ENCODE assay signal across 8 mouse cellular contexts in genomic region chr14:20694185-20694883, GRCm38 (mm10). TPM values are rescaled to one million over a fixed set of nuclear protein-coding genes. Genes with fewer than 3 reads are reported as not detected.
DNase-seq lines count a peak whose midpoint lies in the region; ATAC-seq and TF ChIP-seq lines count a peak whose summit lies in the region.

No protein-coding gene starts in this region.

- peaks cover 47% of the 10 kb centered on the region for H3K36me3 ChIP-seq in kidney, embryonic 16.5 days (ENCODE audit: insufficient read depth, low read length)
- H3K36me3 ChIP-seq in forebrain, embryonic 16.5 days (ENCODE audit: control insufficient read depth, insufficient read depth), result peaks cover 25% of the 10 kb centered on the region
- H3K36me3 ChIP-seq in liver, adult 2 months (ENCODE audit: control insufficient read depth, insufficient read depth, low read length), result peaks cover 57% of the 10 kb centered on the region
- H3K36me3 ChIP-seq in splenic B cell, adult 2 months (ENCODE audit: control insufficient read depth, insufficient read depth, low read length, poor library complexity, severe bottlenecking), result peaks cover 14% of the 10 kb centered on the region

- peaks cover 44% of the 10 kb centered on the region for H3K4me1 ChIP-seq in kidney, embryonic 16.5 days (ENCODE audit: insufficient read depth, low read length)
- H3K4me1 ChIP-seq in forebrain, embryonic 16.5 days (replicated peaks; ENCODE audit: control insufficient read depth, insufficient read depth, low read length), result peaks cover 41% of the 10 kb centered on the region
- no peaks in the 10 kb centered on the region; the same call in 1 of the 2 replicates for H3K4me1 ChIP-seq in liver, adult 2 months (ENCODE audit: control insufficient read depth, insufficient read depth, low read length)

- peak overlapping the region; percentile 72 for H3K4me2 ChIP-seq in kidney, embryonic 16.5 days (replicated peaks; ENCODE audit: low read depth, low read length)
- H3K4me2 ChIP-seq in forebrain, embryonic 16.5 days (ENCODE audit: low read length), result peak overlapping the region; percentile 81

- H3K9me3 ChIP-seq in kidney, embryonic 16.5 days (ENCODE audit: low read length), result no peaks in the 10 kb centered on the region
- H3K9me3 ChIP-seq in forebrain, embryonic 16.5 days (ENCODE audit: control insufficient read depth, low read length), result no peaks in the 10 kb centered on the region

- no peaks in the 10 kb centered on the region for H3K27me3 ChIP-seq in kidney, embryonic 16.5 days (ENCODE audit: insufficient read depth, low read length)
- H3K27me3 ChIP-seq in forebrain, embryonic 16.5 days (replicated peaks; ENCODE audit: control insufficient read depth, insufficient read depth, low read length), result no peaks in the 10 kb centered on the region
- H3K27me3 ChIP-seq in liver, adult 2 months (ENCODE audit: control insufficient read depth, insufficient read depth, low read length), result no peaks in the 10 kb centered on the region
- H3K27me3 ChIP-seq in splenic B cell, adult 2 months (ENCODE audit: control insufficient read depth, insufficient read depth, low read length, poor library complexity, severe bottlenecking), result no peaks in the 10 kb centered on the region

- peak; percentile 29 for ATAC-seq in kidney, embryonic 16.5 days (ENCODE audit: low FRiP score, low TSS enrichment)
- no peak; the same call in 1 of the 2 replicates for ATAC-seq in forebrain, embryonic 16.5 days

- peak overlapping the region; percentile 99 for H3K27ac ChIP-seq in kidney, embryonic 16.5 days (ENCODE audit: low read length)
- H3K27ac ChIP-seq in forebrain, embryonic 16.5 days (ENCODE audit: low read length), result peak overlapping the region; percentile 98
- no peak overlapping the region; the same call in 1 of the 2 replicates for H3K27ac ChIP-seq in liver, adult 2 months (replicated peaks; ENCODE audit: insufficient read depth, low read depth, low read length)

- 43% methylated on average over 13 of the region's 13 CpGs for WGBS in kidney, embryonic 16.5 days
- WGBS in forebrain, embryonic 16.5 days, result 51% methylated on average over 13 of the region's 13 CpGs
- 72% methylated on average over 13 of the region's 13 CpGs for WGBS in liver, adult 2 months

- no peak for DNase-seq in kidney, adult 18-20 months
- DNase-seq in Muller cell, postnatal 12 days (ENCODE audit: inconsistent ontology term), result peak; percentile 32
- no peak for DNase-seq in liver, adult 2 months (ENCODE audit: extremely low read depth, low read depth, low spot score)
- peak; percentile 21 for DNase-seq in splenic B cell, adult 2 months (ENCODE audit: low read depth, low spot score)
- no peak for DNase-seq in layer of hippocampus, adult 9-11 months
- no peak for DNase-seq in left cerebral cortex, adult 11 months (ENCODE audit: low spot score)

- peaks cover 19% of the 10 kb centered on the region; the same call in 1 of the 2 replicates for H3K79me2 ChIP-seq in liver, adult 2 months (ENCODE audit: control insufficient read depth, insufficient read depth, low read length)

- H3K9ac ChIP-seq in kidney, embryonic 16.5 days (replicated peaks; ENCODE audit: low read length), result peak overlapping the region; percentile 93
- peak overlapping the region; percentile 95 for H3K9ac ChIP-seq in forebrain, embryonic 16.5 days (replicated peaks; ENCODE audit: low read depth, low read length)
- no peak overlapping the region for H3K9ac ChIP-seq in liver, adult 2 months (ENCODE audit: low read depth, low read length)

- no peak for TF ChIP-seq POLR2A in liver, adult 2 months (IDR thresholded peaks at IDR 0.05; ENCODE audit: extremely low read depth, insufficient read depth, low read length)

- TF ChIP-seq CTCF in liver, adult 2 months (IDR thresholded peaks at IDR 0.05; ENCODE audit: low read depth, low read length), result no peak

- peak overlapping the region; percentile 86 for H3K4me3 ChIP-seq in kidney, embryonic 16.5 days (ENCODE audit: low read length)
- H3K4me3 ChIP-seq in forebrain, embryonic 16.5 days (replicated peaks; ENCODE audit: low read length), result peak overlapping the region; percentile 97
- H3K4me3 ChIP-seq in liver, adult 2 months (ENCODE audit: insufficient read depth, low read depth, low read length), result peak overlapping the region; percentile 69

RNA-seq across cellular contexts. Expression of gene Fut11, which starts 0.4 kb away (rescaled TPM):
- 28.2 and 28.5 TPM in 2 replicates for polyA plus RNA-seq in kidney, embryonic 16.5 days (2015; fragmentation: Nextera tagmentation; extraction: Ambion mirVana)
- polyA plus RNA-seq in forebrain, embryonic 16.5 days (2015; fragmentation: Nextera tagmentation; extraction: Ambion mirVana), result 21.6 and 23.3 TPM in 2 replicates
- 3.3 and 3.7 TPM in 2 replicates for total RNA-seq in liver, adult 2 months (2014; rRNA removed)
- polyA plus RNA-seq in liver, adult 2 months (2012; rRNA removed), result 2.5 and 3.8 TPM in 2 replicates

RNA-seq across cellular contexts. Expression of gene Chchd1, which starts 8.5 kb away (rescaled TPM):
- polyA plus RNA-seq in kidney, embryonic 16.5 days (2015; fragmentation: Nextera tagmentation; extraction: Ambion mirVana), result 161 and 171 TPM in 2 replicates
- polyA plus RNA-seq in forebrain, embryonic 16.5 days (2015; fragmentation: Nextera tagmentation; extraction: Ambion mirVana), result 175 and 187 TPM in 2 replicates
- 92.7 and 112 TPM in 2 replicates for total RNA-seq in liver, adult 2 months (2014; rRNA removed)
- 23.8 and 31.0 TPM in 2 replicates for polyA plus RNA-seq in liver, adult 2 months (2012; rRNA removed)

RNA-seq across cellular contexts. Expression of gene Zswim8, which starts 13.0 kb away (rescaled TPM):
- 28.3 and 33.6 TPM in 2 replicates for polyA plus RNA-seq in kidney, embryonic 16.5 days (2015; fragmentation: Nextera tagmentation; extraction: Ambion mirVana)
- 44.4 and 55.9 TPM in 2 replicates for polyA plus RNA-seq in forebrain, embryonic 16.5 days (2015; fragmentation: Nextera tagmentation; extraction: Ambion mirVana)
- 11.4 and 19.6 TPM in 2 replicates for total RNA-seq in liver, adult 2 months (2014; rRNA removed)
- 58.6 and 95.0 TPM in 2 replicates for polyA plus RNA-seq in liver, adult 2 months (2012; rRNA removed)

RNA-seq across cellular contexts. Expression of gene Sec24c, which starts 20.2 kb away (rescaled TPM):
- 113 and 120 TPM in 2 replicates for polyA plus RNA-seq in kidney, embryonic 16.5 days (2015; fragmentation: Nextera tagmentation; extraction: Ambion mirVana)
- polyA plus RNA-seq in forebrain, embryonic 16.5 days (2015; fragmentation: Nextera tagmentation; extraction: Ambion mirVana), result 96.8 and 101 TPM in 2 replicates
- total RNA-seq in liver, adult 2 months (2014; rRNA removed), result 52.7 and 57.8 TPM in 2 replicates
- 127 and 183 TPM in 2 replicates for polyA plus RNA-seq in liver, adult 2 months (2012; rRNA removed)

RNA-seq across cellular contexts. Expression of gene Synpo2l, which starts 26.2 kb away (rescaled TPM):
- polyA plus RNA-seq in kidney, embryonic 16.5 days (2015; fragmentation: Nextera tagmentation; extraction: Ambion mirVana), result 0.92 and 1.2 TPM in 2 replicates
- polyA plus RNA-seq in forebrain, embryonic 16.5 days (2015; fragmentation: Nextera tagmentation; extraction: Ambion mirVana), result 0.12 and 0.14 TPM in 2 replicates
- total RNA-seq in liver, adult 2 months (2014; rRNA removed), result 0.09 TPM in 1 of 2 replicates, not detected in the other
- 0.10 TPM in 1 of 2 replicates, not detected in the other for polyA plus RNA-seq in liver, adult 2 months (2012; rRNA removed)

Comparison
In these comparisons a context has a peak if more than half of its experiments do, and no peak if none do; other contexts are left out.
1. DNase-seq: peak in Muller cell, postnatal 12 days (single experiment) and splenic B cell, adult 2 months (single experiment); none in kidney, adult 18-20 months (single experiment), liver, adult 2 months (single experiment), layer of hippocampus, adult 9-11 months (single experiment) and left cerebral cortex, adult 11 months (single experiment).
2. Peak in every context shown above with its lines, with median percentiles within 50 percentile points of each other: H3K4me3 ChIP-seq.